Mouse (Mus musculus) forelimb bud, embryonic 11.5 days (tissue): ENCODE measurements around the gene Banp.

ENCODE experiments used
- DNase-seq: peaks from one replicate; pipeline ENCODE4 v3.0.0-alpha.2; 2012; ENCODE audit warnings: low read depth, low spot score

Gene Banp

DNA sequence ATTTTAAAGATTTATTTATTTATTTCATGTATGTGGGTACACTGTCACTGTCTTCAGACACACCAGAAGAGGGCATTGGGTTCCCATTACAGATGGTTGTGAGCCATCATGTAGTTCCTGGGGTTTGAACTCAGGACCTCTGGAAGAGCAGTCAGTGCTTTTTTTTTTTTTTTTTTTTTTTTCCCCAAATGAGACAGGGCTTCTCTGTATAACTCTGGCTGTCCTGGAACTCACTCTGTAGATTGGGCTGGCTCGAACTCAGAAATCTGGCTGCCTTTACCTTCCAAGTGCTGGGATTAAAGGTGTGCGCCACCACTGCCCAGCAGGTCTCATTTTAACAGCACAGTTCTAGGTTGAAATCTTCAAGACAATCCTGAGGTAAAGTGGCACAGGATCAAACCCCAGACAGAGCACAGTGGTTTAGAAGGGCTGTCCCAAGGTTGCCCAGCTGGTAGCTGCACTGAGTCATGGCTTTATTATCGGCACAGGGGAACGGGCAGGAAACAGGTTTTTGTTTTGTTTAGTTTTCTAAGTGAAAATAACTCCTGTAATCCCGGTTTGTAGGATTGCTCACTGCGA, at the start of gene Banp:
Gene Banp (plus strand): TSS at position 529 of the 579 bp plus-strand sequence.
- no peak for DNase-seq

DNA sequence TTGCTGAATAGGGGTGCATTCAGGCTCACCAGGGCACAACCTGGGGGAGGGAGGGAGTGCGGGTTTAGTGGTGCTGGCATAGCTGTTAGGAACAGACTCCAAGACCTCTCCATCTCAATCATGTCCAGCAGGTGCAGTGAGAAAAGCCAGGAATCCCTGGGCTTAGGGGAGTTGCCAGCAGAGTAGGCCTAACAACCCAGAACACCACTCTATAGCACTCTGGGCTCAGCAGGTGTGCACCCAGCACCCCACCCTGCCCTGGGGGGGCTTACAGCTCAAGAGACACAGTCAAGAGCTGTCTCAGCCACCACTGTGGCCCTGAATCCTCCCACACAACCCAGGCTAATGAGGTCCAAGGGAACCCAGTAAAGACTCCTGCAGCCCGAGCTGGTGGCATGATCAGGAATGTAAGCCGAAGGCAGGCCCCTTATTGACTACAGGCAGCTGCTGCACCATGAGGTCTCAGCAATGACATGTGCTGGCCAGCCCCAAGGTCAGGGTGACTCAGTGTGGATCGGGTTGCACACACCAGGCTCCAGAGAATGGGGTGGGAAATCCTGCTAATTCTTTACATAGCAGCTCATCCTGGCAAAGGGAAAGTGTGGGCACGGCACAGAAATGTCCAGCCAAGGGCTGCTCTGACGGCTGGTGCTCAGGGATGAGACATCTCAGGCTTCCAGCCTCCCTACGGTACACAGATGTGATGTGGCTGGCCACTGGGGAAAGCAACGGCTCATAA, 47.9 kb upstream of the Banp start:
- peak; percentile 24 for DNase-seq

DNA sequence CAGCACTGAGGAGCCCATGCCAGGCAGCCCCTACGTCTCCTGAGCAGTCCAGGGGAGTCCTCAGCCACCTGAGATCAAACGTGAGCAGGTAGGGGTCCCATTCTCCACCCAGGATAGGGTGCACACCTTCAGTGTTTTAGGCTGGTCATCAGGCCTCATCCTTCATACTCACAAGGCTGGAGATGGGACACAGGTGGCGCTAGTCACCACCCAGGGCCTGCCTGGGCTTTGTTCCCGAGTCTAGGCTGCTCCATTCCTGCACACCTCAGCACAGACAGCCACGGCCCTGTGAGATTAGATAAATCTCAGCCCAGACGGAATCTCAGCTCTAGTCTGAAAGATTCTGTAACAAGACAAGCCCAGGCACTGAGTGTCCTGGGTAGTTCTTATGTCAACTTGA, 45.6 kb upstream of the Banp start:
- no peak for DNase-seq

DNA sequence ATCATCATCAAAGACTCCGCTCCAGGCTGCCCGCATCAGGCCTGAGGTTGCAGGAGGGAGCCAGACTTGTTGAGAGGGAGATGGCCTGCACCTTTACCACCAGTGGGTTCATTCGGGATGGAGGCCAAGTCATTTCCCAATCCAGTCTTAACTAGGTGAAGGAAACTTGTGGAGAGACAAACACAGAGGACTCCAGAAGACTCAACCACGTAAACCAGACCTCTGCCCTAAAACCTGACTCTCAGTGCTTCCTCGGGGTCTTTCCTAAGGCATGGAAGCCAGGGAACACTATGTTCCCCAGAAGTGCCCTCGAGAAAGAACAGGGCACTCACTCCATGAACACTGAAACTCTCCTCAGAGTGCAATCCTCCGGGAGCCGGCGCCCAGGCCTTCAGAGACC, 44.6 kb upstream of the Banp start:
- DNase-seq = no peak

DNA sequence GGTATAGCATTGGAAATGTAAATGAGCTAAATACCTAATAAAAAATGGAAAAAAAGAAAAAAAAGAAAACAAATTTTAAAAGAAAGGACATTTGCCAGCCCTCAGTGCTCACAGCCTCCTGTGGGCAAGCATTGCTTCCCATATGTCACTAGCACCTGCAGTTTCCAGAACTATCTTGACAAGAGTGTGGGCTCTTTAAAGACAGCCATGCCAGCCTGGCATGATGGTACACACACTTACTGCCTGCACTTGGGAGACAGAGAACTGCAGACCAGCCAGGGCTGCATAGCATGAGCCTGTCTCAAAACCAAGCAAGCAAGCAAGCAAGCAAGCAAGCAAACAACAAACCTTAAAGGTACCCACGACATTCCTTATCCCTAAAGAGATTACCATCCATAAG, 44.1 kb upstream of the Banp start:
- DNase-seq = no peak

DNA sequence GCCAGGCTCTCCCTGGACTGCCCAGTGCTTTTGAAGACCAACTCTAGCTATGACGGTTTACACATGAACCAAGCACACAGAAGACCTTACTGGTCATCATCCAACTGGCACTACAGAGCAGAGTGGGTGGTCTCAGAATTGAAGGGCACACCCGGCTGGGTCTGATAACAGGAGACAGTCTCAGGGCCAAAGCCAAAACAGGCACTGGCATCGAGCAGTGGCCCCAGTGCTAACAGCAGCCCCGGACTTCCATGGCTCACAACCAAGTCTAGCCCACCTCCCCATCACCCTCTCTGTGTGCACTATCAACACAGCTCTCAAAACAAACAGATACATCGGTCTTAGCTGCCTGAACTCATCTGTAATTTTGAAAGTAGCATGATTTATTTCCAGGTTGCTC, 43.7 kb upstream of the Banp start:
- DNase-seq = no peak

DNA sequence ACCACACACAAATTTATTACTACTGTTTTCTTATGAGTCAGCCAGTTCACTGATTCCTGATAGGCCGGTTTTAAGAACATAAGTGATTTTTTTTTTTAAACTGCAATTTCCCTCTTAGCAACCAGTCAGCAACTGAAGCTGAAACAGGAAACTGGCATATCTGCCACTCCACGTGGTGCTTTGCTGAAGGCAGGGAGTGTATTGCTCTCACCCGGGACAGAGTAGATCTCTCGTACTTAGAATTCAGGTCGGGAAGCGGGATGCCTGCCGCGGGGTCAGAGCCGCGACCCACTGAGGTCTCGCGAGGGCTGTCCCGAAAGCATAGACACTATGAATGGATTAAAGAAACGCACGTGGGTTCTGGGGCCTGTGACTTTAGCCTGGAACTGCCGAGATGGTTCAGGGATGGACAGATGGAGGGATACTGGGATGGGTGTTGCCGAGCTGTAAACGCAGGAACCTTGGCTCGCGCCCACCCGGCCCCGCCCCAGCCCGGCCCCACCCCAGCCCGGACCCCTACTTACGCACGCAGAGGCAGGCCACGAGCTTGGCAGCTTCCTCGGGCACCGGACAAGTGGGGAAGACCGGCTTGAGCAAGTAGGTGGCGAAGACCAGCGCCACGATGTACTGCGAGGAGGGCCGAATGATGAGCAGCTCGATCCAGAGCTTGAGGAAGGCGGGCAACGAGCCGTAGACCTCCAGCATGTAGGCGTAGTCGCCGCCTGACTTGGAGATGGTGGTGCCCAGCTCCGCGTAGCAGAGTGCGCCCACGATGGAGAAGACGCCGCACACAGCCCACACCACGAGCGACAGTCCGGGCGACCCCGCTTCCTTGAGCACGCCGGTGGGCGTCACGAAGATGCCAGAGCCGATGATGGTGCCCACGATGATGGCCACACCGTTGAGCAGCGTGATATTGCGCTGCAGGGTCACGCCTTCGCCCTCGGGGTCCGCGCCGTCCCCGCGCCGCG, 42.7 kb upstream of the Banp start:
- peak; percentile 37 for DNase-seq

DNA sequence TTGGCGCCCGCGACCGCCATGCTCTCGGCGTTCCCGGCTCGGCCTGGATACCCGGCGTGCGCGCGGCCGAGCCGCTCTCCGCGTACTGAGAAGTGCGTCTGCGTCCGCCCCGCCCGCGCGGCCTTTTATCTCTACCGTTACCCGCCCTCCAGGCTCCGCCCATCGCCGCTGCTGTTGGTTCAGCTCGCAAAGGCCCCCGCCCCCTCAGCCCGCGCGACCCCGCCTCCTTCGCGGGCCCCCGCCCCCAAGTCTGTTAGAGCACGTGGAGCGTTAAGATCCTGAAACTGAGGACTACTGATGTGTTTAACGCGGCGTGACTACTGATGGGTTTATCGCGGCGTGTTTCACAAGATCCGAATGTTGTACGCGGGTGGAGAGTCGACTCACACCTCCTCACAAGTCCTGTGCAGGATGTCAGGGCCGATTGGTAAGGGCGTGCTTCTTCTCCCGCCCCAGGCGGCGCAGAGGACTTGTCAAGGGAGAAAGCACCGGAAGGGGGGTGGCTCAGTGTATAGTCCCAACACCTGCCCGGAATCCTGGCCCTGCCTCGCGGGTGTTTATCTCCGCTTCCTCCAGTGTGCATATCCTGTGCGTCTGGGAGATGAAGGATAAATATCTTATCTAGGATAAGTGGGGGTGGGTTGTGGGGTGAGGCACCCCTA, 41.8 kb upstream of the Banp start, which contains the start of gene Slc7a5:
Gene Slc7a5 (minus strand): TSS at position 108 of the 662 bp plus-strand sequence.
- DNase-seq = peak; percentile 93

DNA sequence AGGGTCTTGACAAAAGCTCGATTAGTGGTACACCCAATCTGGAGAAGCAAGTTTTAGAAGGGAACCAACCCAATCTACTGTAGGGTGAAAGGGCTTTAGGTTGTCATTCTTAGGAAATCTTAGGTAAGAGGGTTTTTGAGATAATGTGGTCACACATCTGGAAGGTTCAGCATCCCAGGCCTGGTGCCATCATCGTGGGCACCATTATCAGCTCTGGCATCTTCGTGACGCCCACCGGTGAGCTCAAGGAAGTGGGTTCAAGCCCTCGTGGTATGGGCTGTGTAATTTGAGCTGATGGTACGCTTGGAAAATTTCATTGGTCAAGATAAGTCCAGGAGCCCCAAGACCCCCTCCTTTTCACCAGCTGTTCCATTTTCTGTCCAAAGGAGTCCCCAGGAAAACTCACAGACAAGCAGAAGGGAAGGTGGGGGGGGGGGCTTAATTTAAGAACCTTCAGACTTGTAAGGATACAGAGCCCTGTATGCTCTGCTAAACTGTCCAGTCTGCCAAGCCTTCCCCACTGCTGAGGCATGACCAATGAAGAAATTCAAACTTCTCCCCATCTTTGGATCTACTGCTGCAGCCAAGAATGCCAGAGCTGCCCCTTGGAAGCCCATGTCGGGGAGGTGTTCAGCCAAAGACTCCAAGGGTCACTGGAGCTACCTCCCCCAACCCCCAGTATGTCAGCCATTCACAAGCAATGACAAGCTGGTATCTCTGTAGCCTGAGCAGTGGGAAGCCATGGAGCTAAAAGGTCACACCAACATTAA, 41.0 kb upstream of the Banp start:
- no peak for DNase-seq

DNA sequence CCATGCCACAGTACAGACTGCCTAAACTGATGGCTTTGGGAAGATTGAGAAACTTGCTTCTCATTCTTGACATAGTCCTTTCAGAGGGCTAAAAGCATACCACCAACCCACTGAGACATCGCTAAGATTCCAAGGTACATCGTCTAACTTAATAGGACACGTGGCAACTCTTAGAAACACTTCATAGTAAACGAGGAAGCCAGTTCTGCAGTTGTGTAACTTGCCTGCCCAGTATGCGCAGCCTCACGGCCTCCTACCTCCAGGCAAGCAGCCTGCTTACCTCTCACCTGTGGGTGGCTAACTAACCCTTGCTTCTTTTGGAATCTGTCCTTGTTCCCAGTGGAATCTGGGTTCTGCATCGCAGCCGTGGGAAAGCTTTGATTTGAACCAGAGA, 40.4 kb upstream of the Banp start:
- DNase-seq = no peak

DNA sequence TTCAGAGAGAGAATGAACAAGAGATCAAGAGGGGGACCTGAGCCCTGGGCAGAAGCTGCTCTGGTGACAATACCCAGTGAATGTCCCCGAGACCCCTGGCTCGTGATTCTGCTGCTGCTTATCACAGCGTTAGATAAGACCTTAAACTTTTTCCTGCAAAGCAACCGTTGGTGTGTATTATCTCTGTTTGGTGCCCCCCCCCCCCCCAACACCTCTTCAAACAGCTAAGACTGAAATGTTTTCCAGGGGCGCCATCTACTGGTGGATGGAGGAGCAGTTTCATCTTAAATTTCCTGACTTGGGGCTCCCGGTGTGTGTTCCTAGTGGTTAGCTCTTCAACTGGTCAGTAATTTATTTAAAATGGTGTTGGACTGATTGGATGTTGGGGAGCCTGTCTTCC, 39.9 kb upstream of the Banp start:
- DNase-seq = peak; percentile 71

DNA sequence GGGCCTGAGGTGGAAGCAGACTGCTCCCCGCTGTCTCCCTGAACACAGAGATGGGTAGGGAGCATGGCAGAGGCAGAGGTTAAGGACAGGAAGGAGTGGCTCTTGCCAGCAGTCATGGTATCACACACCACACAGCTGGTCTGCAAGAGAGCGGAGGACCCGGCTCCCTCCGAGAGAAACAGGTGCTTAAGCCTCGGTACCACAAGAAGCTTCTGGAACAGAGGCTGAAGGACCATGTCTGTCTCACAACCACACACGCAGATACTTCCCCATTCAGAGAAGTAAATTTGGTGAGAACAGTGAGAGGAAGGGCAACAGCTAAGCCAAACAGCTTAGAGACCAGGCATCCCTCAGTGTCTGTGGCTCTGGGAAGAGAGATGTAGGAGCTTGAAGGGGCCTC, 38.1 kb upstream of the Banp start:
- no peak for DNase-seq

DNA sequence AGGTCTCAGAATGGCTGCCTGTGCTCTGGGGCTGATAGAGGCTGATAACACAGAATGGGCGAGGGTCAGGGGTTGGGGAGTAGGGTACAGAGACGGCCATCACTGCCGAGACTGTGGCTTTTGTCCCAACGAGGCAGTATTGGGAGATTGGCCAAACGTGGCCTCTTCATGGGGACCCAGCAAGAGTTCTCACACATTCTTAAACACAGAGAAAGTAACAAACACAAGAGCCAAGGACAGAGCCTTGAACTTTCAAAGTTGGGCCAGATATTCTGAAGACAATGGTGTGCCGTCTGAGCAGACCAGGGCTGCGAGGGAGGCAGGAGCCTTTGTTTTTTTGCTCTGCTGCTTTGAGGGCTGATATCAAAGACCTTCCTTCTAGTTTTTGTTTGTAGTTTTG, 37.6 kb upstream of the Banp start:
- no peak for DNase-seq

DNA sequence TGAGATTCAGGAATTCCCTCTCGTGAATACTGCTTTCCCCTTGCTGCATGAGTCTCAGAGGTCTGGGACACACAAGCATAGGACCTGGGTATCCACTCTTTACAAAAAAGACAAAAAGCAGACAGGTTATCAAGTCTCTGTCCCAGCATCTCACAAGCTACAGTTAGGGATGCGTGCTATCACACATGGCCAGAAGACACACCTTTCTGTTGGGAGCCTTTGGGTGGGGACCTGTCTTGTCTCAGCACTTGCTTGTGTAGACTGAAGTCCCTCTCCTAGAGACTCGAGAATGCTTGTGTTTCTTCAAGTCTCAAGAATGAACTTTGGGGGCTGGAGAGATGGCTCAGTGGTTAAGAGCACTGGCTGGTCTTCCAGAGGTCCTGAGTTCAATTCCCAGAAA, 36.7 kb upstream of the Banp start:
- DNase-seq = no peak

DNA sequence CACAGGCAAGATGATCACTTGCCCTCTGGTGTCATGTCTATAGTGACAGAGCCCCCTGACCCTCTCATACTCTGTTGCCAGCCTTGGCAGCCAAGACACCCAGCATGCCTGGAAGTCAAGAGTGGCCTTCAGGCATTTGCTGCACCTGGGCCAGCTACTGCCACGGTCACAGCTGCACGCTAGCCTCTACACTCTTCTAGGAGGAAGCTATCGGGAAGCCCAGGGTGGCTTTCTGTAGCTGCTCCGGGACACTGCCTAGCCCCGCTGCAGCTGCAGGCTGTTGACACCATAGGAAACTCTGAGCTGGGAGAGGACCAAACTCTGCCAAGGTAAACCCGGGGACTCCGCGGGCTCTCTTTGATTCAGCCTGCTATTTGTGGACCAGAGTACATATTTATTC, 36.2 kb upstream of the Banp start:
- no peak for DNase-seq

DNA sequence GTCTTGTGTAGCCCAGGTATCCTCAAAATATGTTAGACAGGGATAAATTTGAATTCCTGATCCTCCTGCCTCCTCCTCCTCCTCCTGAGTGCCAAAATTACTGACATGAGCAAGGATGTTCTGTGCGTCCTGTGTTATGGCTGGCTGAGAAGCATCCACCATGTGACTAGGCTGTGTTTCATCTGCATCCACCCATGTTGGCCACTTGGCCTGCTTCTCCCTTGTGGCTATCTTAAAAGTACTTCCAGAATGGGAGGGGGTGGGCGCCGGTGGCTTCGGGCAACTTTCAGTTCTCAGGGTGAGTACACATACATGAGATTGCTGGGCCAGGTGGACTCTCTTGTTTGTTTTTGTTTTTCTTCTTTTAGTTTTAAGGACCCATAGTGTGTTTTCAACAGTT, 30.4 kb upstream of the Banp start:
- no peak for DNase-seq

DNA sequence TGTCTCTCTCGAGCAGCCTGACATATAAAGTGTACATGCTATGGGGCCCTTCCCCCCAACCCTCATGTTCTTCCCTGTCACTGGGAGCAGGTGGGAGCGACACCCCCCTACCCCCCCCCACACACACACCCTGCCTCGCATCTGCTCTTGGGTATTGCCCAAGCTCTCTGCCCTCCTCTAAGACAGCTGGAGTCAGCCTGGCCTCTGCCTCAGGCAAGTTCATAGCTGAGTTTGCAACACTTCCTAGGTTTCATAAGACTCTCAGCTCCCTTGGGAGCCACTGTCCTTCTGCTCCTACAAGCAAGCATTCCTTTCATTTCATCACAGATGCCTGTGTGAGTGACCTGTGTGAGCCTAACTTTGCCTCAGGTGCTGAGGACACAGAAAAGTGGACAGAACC, 29.8 kb upstream of the Banp start:
- DNase-seq = no peak

DNA sequence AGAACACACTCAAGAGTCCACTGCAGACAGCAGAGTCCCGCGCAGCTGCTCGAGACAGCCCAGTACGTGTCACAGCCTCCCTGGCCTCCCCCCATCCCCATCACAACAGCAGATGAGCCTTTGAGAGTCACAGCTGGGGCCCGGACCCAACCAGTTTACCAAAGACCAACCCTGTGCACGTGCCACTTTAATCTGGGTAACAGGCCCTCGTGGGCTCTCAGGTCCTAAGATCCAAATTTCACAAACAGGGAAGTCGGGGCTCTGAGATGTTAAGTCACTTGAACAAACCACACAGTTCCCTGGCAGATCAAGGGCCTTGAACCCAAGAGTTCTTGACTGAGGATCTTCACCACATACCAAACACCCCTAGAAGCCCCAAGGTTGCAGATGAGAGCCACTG, 28.0 kb upstream of the Banp start:
- no peak for DNase-seq

DNA sequence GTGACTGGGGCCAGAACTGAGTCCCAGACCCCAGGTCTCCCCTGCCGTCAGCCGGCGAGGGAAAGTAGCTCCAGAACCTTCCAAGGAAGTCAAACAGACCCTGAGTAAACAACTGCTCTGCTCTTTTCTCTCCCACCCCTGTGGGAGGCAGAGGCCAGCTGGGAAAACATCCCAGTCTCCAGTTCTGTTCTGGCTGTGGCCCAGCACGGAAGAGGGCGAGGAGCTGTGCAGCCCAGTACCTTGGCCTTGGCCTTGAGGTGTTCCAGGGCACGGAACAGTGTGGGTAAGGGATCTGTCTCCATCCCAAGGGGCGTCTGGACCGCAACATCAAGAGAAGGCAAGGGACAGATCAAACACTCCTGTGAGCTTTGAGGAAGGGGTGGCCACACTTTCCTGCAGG, 27.4 kb upstream of the Banp start:
- DNase-seq = no peak

DNA sequence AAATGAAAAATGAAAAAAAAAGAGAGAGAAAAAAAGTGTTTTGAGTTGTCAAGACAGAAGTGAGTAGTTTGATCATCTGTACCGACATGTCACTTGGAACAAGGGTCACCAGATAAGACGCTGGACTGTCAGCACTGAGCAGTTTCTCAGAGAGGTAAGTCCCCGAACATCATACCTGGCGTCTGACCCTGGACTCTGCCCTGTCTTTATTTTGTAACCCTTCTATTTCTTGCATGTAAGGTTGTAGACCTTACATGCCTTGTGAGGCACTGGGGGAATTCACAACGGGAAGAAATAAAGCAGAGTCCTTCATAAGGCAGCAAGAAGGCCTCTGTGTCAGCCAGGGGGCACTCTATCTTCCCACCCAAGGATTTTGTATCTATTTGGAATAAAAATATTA, 24.9 kb upstream of the Banp start:
- DNase-seq = no peak

DNA sequence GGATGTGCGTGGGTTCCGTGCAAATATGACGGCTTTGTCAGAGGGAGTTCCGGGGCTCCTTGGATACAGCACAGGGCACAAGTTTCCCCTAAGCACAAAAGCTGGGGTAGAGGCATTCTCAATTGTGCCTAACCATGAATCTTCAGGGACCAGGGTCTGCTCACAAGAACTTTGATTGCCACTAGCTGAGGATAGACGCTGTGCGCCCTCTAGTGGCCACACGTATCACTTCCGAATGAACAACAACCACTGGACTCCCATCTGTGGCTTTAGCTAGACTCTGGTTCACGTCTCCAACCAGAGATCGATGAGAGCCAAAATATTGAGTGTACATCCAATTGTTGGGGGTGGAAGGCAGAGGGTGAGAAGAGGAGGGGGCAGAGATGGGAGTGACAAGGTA, 23.9 kb upstream of the Banp start:
- peak; percentile 85 for DNase-seq
